Mouse (Mus musculus): ENCODE results near the gene Hist1h1e.

Hist1h1e gene

DNA sequence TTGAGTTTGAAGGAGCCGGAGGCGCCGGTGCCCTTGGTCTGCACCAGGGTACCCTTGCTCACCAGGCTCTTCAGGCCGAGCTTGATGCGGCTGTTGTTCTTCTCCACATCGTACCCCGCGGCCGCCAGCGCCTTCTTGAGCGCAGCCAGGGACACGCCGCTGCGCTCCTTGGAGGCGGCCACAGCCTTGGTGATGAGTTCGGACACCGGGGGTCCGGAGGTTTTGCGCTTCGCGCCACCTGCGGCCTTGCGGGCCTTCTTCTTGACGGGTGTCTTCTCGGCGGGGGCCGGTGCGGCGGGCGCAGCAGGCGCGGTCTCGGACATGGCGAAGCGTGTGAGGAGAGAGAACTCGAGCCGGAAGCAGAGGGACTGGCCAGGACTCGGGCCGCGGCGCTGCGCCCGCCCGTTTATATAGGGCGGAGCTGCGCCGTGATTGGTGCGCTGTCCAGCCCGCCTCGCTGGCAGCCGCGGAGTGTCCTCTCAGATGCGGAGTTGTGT, at the start of gene Hist1h1e:
Gene Hist1h1e, minus strand, starts transcription at position 384 of the 497 bp plus-strand sequence.
- peak; percentile 96 for DNase-seq (ENCODE audit: low spot score)

- DNase-seq (ENCODE audit: low spot score): no peak
Observed at GRCm38 (mm10) chr13:23662536-23662935, 40.2 kb upstream of the Hist1h1e start.

DNA sequence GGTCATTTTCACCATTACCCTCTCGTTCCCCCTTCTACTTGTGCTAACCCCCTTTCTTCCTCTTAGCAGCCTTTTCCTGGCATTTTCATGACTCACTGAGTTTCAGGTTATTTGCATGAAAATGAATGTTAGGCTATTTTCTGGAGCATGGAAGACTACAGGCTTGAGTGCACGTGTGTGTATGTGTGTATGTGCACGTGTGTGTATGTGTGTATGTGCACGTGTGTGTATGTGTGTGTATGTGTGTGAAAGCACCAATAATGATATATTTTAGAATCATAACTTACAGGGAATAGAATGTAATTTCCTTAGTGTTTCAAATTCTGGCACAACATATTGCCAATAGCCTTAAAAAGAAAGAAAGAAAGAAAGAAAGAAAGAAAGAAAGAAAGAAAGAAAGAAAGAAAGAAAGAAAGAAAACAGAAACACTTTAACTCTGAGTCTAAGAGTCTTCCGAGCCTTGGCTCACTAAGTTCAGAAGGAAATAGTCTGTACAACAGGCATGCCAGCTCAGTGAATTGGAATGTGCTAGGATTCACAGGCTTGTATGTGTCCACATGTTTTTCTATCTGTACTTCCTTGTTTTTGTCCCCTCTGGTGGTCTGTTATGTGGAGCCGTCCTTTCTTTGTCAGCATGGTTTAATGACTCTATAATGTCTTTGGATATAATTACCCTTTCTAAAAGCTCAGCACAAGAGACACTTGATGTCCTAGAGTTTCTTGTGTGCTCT, 37.4 kb upstream of the Hist1h1e start:
- no peak for DNase-seq (ENCODE audit: low spot score)

DNA sequence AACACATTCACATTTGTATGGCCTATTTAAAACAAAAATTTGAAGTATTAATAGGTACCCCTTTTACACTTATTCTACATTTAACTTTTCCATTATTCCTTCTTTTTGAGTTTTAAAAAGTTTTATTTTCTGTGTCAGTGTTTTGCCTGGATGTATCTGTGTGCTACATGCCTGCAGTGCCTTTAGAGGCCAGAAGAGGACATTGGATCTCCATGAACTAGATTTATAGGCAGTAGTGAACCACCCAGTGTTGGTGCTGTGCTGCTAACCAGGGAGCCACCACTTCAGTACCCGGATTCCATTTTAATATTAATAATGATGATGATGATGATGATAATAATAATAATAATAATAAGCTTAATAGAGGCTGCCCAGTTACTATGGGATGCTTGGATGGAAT, 8.3 kb upstream of the Hist1h1e start:
- DNase-seq (ENCODE audit: low spot score): no peak

DNA sequence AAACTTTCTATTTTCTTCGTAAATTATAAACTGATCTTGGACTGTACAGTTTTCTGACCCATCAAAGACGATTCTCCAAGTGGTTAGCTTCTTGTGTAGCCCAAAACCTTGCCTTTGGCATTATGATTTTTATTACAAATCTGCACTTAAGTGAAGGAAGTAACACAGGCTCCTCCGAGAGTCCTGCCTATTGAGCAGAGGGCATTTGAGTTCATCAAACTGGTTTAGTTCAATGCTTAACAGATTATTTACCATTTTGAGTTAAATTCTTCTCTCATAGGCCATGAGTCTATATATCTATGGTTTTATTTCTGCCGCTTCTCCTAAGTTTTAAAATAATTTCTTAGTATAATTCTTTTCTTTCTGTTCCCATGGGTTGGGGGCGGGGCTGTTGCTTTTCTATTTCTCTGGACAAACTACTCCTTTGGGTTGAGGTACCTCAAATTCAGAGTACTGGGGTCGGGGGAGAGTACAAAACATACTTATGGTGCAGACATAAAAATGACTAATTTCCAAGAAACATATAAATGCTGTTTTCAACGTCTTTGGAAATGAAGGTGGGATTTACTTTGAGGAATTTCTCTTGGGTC, 598 bp upstream of the Hist1h1e start:
- DNase-seq (ENCODE audit: low spot score): no peak

GRCm38 (mm10) chr13:23621532-23622174, 705 bp downstream of the Hist1h1e start:
- peak; percentile 53 for DNase-seq (ENCODE audit: low spot score)

DNA sequence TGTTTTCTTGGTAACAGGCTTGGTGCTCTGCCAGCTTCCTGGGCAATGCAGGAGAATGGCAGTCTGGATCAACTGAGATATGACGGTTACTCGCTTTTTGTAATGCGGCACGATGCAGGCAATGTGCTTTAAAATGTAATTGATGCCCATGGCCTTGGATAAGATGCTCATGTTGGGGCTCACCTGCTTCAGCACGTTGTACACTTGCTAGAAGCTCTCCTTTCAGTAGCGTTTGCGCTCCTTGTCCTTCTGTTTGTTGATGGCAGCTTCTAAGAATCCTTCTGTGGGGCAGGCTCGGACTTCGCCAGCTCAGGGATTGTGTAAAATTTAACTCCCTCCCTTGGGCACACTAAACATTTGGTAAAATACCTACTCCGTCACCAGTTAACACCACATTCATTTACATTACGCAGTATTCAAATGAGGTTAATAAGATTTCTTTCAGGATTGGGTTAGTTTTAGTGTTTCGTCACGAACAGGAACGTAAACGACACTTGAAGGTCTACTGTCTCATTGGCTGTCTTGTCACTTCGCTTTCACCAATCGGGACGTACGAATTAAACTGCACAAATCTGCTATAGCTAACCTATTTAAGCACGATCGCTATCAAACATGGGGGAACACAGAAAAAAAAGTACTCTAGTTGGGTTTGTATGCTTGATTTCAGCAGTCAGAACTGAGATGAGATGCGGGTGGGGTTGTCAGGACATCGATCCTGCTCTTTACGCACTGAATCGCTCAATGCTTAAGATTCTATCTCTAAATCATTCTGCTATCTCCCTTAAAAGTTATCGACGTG, 1.4 kb downstream of the Hist1h1e start, which contains the start of gene Hist1h2be:
Gene Hist1h2be, minus strand, starts transcription at position 392 of the 799 bp plus-strand sequence.
- peak; percentile 54 for DNase-seq (ENCODE audit: low spot score)

- no peak for DNase-seq (ENCODE audit: low spot score)
Observed at GRCm38 (mm10) chr13:23620056-23620732, 2.2 kb downstream of the Hist1h1e start.

DNA sequence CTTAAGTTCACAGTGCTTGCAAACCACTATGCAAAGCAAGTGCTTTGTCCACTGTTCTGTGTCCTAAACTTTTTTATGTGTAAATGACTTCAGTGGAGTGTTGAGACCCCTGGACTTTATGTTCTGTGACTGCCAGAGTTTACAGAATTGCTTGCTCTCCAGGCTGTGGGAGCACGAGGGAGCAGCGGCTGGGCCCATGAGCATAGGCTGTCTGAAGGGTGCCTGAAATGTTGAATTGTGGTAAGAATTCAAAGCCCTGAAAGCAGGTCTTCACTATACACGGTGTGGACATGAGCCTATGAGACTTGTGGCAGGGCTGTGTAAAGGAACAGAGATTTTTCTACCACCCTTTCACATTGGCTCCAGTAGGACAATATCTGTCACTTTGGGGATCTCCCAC, 10.7 kb downstream of the Hist1h1e start:
- no peak for DNase-seq (ENCODE audit: low spot score)

DNA sequence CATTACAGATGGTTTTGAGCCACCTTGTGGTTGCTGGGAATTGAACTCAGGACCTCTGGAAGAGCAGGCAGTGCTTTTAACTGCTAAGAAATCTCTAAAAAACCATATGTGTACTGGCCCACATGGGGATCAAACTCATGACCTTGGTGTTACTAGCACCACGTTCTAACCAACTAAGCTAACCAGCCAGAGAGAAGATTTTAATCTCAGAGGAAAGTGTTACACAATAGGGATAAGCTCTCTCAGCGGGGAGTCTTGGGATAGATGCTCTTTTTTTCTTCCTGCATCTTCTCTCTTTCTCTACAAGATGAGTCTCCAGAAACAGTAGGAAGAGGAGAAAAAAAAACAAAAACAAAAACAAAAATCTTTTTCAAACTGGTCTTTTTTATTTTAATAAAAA, 12.0 kb downstream of the Hist1h1e start:
- DNase-seq (ENCODE audit: low spot score): no peak

DNA sequence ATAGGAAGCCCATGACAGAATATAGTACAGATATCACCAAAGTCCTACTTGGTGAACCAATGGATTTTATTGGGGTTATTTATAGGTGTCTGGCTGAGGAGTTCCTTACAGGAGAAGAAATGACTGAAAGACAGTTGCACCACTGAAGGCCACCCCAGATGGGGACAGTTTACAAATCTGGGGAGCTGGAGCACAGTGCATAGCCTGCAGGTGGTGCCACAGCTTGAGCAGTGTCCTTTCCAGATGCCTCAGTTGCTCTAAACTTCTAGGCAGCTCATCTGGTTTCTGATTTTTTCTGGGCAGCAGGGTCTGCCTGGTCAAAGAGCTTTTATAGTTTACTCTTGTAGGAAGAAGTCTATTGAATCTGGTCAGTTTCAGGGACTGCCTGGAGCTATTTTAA, 12.5 kb downstream of the Hist1h1e start:
- DNase-seq (ENCODE audit: low spot score): no peak

- DNase-seq (ENCODE audit: low spot score): no peak
Observed at GRCm38 (mm10) chr13:23609209-23609608, 13.1 kb downstream of the Hist1h1e start.

GRCm38 (mm10) chr13:23605052-23605451, 17.3 kb downstream of the Hist1h1e start:
- no peak for DNase-seq (ENCODE audit: low spot score)

DNA sequence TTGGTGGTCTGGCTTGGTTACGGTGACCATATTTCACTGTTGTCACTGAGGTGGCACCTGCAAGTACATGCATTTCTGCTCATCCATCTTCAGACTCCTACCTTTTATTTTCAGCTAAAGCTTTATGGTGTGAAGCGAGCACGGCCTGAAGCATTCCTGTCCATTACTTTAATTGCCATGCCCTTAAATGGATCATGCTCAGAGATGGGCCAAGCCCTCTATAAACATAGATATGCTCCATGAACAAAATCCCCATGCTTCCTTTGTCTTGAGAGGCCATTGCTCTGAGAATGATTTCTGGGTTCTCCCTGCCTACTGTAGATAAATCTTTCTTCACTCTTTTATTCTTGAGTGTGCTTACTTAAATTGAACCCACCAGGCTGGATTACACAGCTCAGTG, 17.9 kb downstream of the Hist1h1e start:
- DNase-seq (ENCODE audit: low spot score): no peak

GRCm38 (mm10) chr13:23603182-23603699, 19.1 kb downstream of the Hist1h1e start:
- no peak for DNase-seq (ENCODE audit: low spot score)

DNA sequence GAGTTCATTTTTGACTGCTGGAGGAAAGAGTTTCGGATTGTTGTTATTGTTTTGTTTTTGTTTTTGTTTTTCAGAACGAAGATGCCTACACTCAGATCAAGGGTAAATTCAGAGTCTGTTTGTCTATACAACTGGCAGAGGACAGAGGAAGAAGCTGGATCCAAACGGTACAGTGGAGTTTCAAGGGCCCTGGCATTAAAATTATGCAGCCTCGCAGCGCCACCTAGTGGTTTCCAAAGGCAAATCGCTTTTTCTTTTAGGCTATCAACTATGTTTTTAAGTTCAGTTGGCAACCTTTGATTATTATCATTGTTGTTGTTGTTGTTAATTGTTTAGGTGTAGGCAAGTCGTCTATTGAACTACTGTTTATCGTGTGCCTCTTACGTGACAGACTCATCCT, 24.4 kb downstream of the Hist1h1e start:
- peak; percentile 79 for DNase-seq (ENCODE audit: low spot score)

- no peak for DNase-seq (ENCODE audit: low spot score)
Observed at GRCm38 (mm10) chr13:23595622-23596372, 26.6 kb downstream of the Hist1h1e start.

GRCm38 (mm10) chr13:23595185-23595584, 27.2 kb downstream of the Hist1h1e start:
- no peak for DNase-seq (ENCODE audit: low spot score)

GRCm38 (mm10) chr13:23593051-23593770, 29.1 kb downstream of the Hist1h1e start:
- DNase-seq (ENCODE audit: low spot score): no peak

GRCm38 (mm10) chr13:23592614-23593013, 29.7 kb downstream of the Hist1h1e start:
- DNase-seq (ENCODE audit: low spot score): no peak
